Mouse (Mus musculus) stomach, embryonic 15.5 days (tissue): ENCODE data around the gene Dtymk. TPM values are rescaled to one million over a fixed set of nuclear protein-coding genes. Genes with fewer than 3 reads are reported as not detected.
"Not testable (repeated sequence)": the region's sequence is repeated elsewhere in the genome, so short reads cannot be mapped to it uniquely, and the experiment has no call there.

Source experiments
- ATAC-seq: fragments of 200-750 bp; cut with Nextera tagmentation; 2 replicates; pipeline ENCODE4 v1.8.0; 2017; ENCODE audit warnings: low read depth, moderate number of reproducible peaks, moderate TSS enrichment; ENCODE audit not compliant: insufficient read depth, low FRiP score
- H3K27ac ChIP-seq: fragments of 300-500 bp; sonication (generic); 2 replicates; pipeline ENCODE4 v1.5.1; 2015; ENCODE audit warnings: mild to moderate bottlenecking, inconsistent platforms
- H3K27me3 ChIP-seq: fragments of 300-500 bp; sonication (generic); replicated peaks from 2 replicates; pipeline ENCODE4 v1.6.1; 2015; ENCODE audit warnings: inconsistent platforms
- H3K36me3 ChIP-seq: fragments of 300-500 bp; sonication (generic); 2 replicates; pipeline ENCODE4 v1.6.1; 2015; ENCODE audit warnings: inconsistent platforms
- H3K4me1 ChIP-seq: fragments of 300-500 bp; sonication (generic); 2 replicates; pipeline ENCODE4 v1.6.1; 2015; ENCODE audit warnings: inconsistent platforms
- H3K4me2 ChIP-seq: fragments of 300-500 bp; sonication (generic); 2 replicates; pipeline ENCODE4 v1.6.1; 2015; ENCODE audit warnings: mild to moderate bottlenecking, inconsistent platforms
- H3K4me3 ChIP-seq: fragments of 300-500 bp; sonication (generic); replicated peaks from 2 replicates; pipeline ENCODE4 v1.5.1; 2015; ENCODE audit warnings: inconsistent platforms
- H3K9ac ChIP-seq: fragments of 300-500 bp; sonication (generic); 2 replicates; pipeline ENCODE4 v1.6.1; 2015; ENCODE audit warnings: inconsistent platforms
- H3K9me3 ChIP-seq: fragments of 300-500 bp; sonication (generic); 2 replicates; pipeline ENCODE4 v1.6.1; 2016; ENCODE audit warnings: inconsistent platforms
- WGBS: fragments of 180-500 bp; shearing (Covaris S2); methylation state at CpG from one replicate; pipeline ENCODE4 v1.1.7; 2015; 5-methylcytosine and 5-hydroxymethylcytosine counted together
- polyA plus RNA-seq: library from polyadenylated mRNA; unstranded; fragments of >200 nt; fragmentation: Nextera tagmentation; extraction: Ambion mirVana; gene quantifications from 2 replicates; pipeline ENCODE4 v1.2.1, GENCODE M21; 2015

The Dtymk gene
- 228 and 237 TPM in 2 replicates for polyA plus RNA-seq

- no peaks in the 10 kb centered on the region for H3K27me3 ChIP-seq
- H3K27ac ChIP-seq = peak within 1 kb of the TSS; percentile 86
- peak within 1 kb of the TSS; percentile 65; the same call in 1 of the 2 replicates for H3K9ac ChIP-seq
- H3K4me3 ChIP-seq = peak within 1 kb of the TSS; percentile 71
- H3K36me3 ChIP-seq = peaks cover 20% of the 10 kb centered on the region
- no peaks in the 10 kb centered on the region for H3K9me3 ChIP-seq
- ATAC-seq = peak; percentile 63
- H3K4me1 ChIP-seq = peaks cover 28% of the 10 kb centered on the region
- H3K4me2 ChIP-seq = peak within 1 kb of the TSS; percentile 84
- under 1% methylated on average over 42 of the region's 42 CpGs for WGBS
Measured at GRCm38 (mm10) chr1:93801741-93802238, at the start of gene Dtymk. Dtymk (minus strand) TSS chr1:93801934.

DNA sequence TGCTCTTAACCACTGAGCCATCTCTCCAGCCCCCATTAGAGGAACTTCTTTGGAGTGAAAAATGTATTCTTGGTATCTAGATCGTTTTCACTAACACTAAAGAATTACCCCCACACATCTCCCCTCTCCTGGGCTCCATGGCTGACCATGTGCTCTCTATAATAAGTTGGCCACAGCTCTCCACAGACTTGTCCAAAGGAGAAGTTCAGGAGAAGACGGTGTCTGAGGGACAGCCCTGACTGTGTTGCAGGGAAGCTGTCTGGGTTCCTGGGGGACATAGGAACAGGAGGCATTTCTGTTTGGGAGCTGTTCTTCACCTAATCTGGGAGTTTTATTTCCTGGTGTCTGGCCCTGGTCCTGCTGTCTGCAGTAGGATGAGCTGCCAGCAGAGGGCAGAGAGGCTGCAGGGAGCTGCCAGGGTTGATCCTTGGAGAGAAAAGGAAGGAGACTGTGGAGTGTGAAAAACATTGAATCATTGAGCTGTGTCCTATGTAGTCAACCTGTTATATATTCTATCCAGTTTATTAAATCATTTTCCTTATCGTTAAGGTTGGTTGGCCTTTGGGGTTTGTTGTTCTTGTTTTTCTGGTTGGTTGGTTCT, 44.1 kb upstream of the Dtymk start:
- WGBS = 85% methylated on average over 2 of the region's 3 CpGs
- not testable (repeated sequence) for H3K4me3 ChIP-seq, H3K9me3 ChIP-seq, H3K27me3 ChIP-seq, H3K9ac ChIP-seq, H3K36me3 ChIP-seq, H3K4me2 ChIP-seq, H3K27ac ChIP-seq, H3K4me1 ChIP-seq
- ATAC-seq = peak; percentile 58; the same call in 1 of the 2 replicates

DNA sequence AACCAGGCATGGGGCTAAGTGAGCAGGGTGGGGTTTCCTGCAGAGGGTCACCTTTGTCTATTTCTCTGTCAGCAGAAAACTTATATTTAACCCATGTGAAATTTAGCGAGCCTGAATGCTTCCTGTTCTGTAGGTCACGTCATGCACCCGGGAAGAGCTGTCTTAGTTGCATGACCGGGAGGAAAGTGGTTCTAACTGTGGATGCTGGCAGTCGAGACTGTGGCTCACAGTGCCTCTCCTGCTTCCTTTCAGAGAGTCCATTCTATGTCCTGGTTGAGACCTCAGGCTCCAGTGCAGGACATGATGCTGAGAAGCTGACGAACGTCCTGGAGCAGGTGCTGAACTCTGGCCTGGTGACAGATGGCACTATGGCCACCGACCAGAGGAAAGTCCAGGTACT, 36.8 kb upstream of the Dtymk start:
- ATAC-seq, H3K27me3 ChIP-seq, H3K4me2 ChIP-seq, H3K27ac ChIP-seq, H3K9me3 ChIP-seq, H3K4me3 ChIP-seq, H3K4me1 ChIP-seq, H3K36me3 ChIP-seq, H3K9ac ChIP-seq: not testable (repeated sequence)
- WGBS = 87% methylated on average over 8 of the region's 8 CpGs

DNA sequence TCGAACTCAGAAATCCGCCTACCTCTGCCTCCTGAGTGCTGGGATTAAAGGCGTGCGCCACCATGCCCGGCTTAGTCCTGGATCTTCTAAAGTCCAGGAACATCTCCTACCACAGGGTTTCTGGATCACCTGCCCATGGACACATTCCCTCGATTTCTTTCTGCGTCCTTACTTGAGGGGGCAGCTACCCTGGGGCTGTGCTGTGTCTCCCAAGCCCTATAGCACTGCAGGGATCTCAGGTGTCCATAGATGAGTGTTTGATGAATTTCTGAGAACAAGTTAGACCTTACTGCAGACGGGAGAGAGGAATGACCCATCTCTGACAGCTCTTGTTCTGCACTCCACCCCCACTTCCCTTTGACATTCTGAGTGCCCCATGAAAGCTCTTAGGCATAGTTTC, 35.6 kb upstream of the Dtymk start:
- Histone ChIP-seq H3K4me2 (no peak overlapping the region), H3K27ac (no peak overlapping the region), H3K36me3 (no peaks in the 10 kb centered on the region; the same call in 1 of the 2 replicates), H3K9me3 (no peaks in the 10 kb centered on the region), H3K9ac (no peak overlapping the region), H3K27me3 (no peaks in the 10 kb centered on the region), H3K4me3 (no peak overlapping the region), H3K4me1 (no peaks in the 10 kb centered on the region)
- 91% methylated on average over 8 of the region's 8 CpGs for WGBS
- no peak for ATAC-seq

DNA sequence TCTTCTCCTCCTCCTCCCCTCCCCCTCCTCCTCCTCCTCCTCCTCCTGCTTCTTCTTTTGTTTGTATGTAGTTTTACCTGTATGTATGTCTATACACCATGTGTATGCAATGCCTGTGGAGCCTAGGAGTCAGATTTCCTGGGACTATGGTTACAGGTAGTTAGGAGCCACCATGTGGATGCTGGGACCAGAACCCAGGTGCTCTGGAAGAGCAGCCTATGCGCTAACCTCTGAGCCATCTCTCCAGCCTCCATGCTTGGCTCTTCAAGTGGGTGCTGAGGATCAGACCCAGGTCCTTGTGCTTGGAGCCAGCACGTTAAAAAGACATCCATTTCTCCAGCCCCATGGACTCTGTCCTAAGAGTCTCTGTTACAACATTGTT, 34.8 kb upstream of the Dtymk start:
- no peaks in the 10 kb centered on the region for H3K4me1 ChIP-seq
- H3K36me3 ChIP-seq = no peaks in the 10 kb centered on the region; the same call in 1 of the 2 replicates
- no peak overlapping the region for H3K27ac ChIP-seq
- no peak for ATAC-seq
- no peaks in the 10 kb centered on the region for H3K9me3 ChIP-seq
- no peaks in the 10 kb centered on the region for H3K27me3 ChIP-seq
- H3K4me2 ChIP-seq = no peak overlapping the region
- WGBS = 81% methylated on average over 2 of the region's 2 CpGs
- no peak overlapping the region for H3K4me3 ChIP-seq
- H3K9ac ChIP-seq = no peak overlapping the region

- no peaks in the 10 kb centered on the region for H3K27me3 ChIP-seq
- no peak for ATAC-seq
- H3K4me2 ChIP-seq = no peak overlapping the region
- H3K27ac ChIP-seq = no peak overlapping the region
- H3K36me3 ChIP-seq = no peaks in the 10 kb centered on the region; the same call in 1 of the 2 replicates
- H3K9me3 ChIP-seq = no peaks in the 10 kb centered on the region
- no peaks in the 10 kb centered on the region for H3K4me1 ChIP-seq
- WGBS = 83% methylated on average over 6 of the region's 6 CpGs
- H3K4me3 ChIP-seq = no peak overlapping the region
- no peak overlapping the region for H3K9ac ChIP-seq
Measured at GRCm38 (mm10) chr1:93835876-93836531, 34.3 kb upstream of the Dtymk start.

- Histone ChIP-seq H3K4me2 (no peak overlapping the region), H3K9me3 (no peaks in the 10 kb centered on the region), H3K4me3 (no peak overlapping the region), H3K36me3 (no peaks in the 10 kb centered on the region; the same call in 1 of the 2 replicates), H3K27me3 (no peaks in the 10 kb centered on the region), H3K4me1 (no peaks in the 10 kb centered on the region), H3K27ac (no peak overlapping the region), H3K9ac (no peak overlapping the region)
- ATAC-seq = no peak
- WGBS = 92% methylated on average over 4 of the region's 4 CpGs
Measured at GRCm38 (mm10) chr1:93835211-93835610, 33.5 kb upstream of the Dtymk start.

GRCm38 (mm10) chr1:93834671-93835150, 33.0 kb upstream of the Dtymk start:
- Histone ChIP-seq H3K27me3 (no peaks in the 10 kb centered on the region), H3K36me3 (no peaks in the 10 kb centered on the region; the same call in 1 of the 2 replicates), H3K4me2 (no peak overlapping the region), H3K27ac (no peak overlapping the region), H3K4me1 (no peaks in the 10 kb centered on the region), H3K9ac (no peak overlapping the region), H3K9me3 (no peaks in the 10 kb centered on the region), H3K4me3 (no peak overlapping the region)
- 76% methylated on average over 7 of the region's 7 CpGs for WGBS
- no peak for ATAC-seq

DNA sequence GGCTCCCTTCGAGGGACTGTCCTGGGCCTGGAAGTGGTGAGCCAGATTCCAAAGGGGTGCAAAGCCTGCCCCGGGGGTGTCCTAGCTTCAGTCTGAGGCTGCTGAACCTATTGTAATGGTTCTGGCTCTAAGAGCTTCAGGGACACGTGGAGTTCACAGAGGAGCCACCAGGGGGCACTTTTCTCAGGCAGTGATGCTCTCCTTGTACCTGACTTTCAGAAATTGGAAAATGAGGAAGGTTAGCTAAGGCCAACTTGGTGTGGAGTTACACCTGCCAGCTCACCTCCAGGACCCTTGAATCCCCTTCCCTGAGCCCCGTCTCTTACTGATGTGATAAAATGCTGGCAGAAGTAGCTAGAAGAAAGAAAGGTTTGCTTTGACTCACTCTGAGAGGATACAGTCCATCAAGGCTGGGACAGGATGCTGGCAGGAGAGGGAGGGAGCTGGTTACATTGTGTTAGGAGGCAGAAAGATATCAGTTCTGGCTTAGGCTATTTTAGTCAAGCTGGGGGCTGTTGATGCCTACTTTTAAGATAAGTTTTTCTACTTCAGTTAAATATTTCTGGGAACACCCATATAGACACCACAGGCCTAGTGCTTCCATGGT, 31.1 kb upstream of the Dtymk start:
- H3K4me2 ChIP-seq, H3K27ac ChIP-seq, H3K36me3 ChIP-seq, H3K9ac ChIP-seq, H3K9me3 ChIP-seq, ATAC-seq, H3K27me3 ChIP-seq, H3K4me3 ChIP-seq, H3K4me1 ChIP-seq: not testable (repeated sequence)
- WGBS = 63% methylated on average over 4 of the region's 4 CpGs

- no peaks in the 10 kb centered on the region for H3K27me3 ChIP-seq
- ATAC-seq = no peak
- H3K9me3 ChIP-seq = no peaks in the 10 kb centered on the region
- H3K9ac ChIP-seq = no peak overlapping the region
- H3K4me2 ChIP-seq = peak overlapping the region; percentile 73
- peaks cover 7% of the 10 kb centered on the region; the same call in 1 of the 2 replicates for H3K4me1 ChIP-seq
- no peak overlapping the region for H3K4me3 ChIP-seq
- H3K36me3 ChIP-seq = 0 out of 2 replicates have a peak, but pooled peaks cover under 1% of the 10 kb centered on the region
- no peak overlapping the region for H3K27ac ChIP-seq
- WGBS = 93% methylated on average over 9 of the region's 9 CpGs
Measured at GRCm38 (mm10) chr1:93826540-93826835, 24.8 kb upstream of the Dtymk start.

GRCm38 (mm10) chr1:93825771-93826539, 24.2 kb upstream of the Dtymk start:
- Histone ChIP-seq H3K36me3 (peaks cover 6% of the 10 kb centered on the region; the same call in 1 of the 2 replicates), H3K27me3 (no peaks in the 10 kb centered on the region), H3K4me2 (peak overlapping the region; percentile 73), H3K9ac (peak overlapping the region; percentile 43; the same call in 1 of the 2 replicates), H3K27ac (peak overlapping the region; percentile 97), H3K9me3 (no peaks in the 10 kb centered on the region), H3K4me1 (peaks cover 7% of the 10 kb centered on the region; the same call in 1 of the 2 replicates), H3K4me3 (peak overlapping the region; percentile 57)
- WGBS = 39% methylated on average over 27 of the region's 27 CpGs
- ATAC-seq = no peak
